Mouse (Mus musculus) gastrocnemius, adult 8-10 months (tissue): ENCODE data around the gene Ywhaq. TPM values are rescaled to one million over a fixed set of nuclear protein-coding genes. Genes with fewer than 3 reads are reported as not detected.
"Not testable (repeated sequence)": the region's sequence is repeated elsewhere in the genome, so short reads cannot be mapped to it uniquely, and the experiment has no call there.

Source experiments
- DNase-seq, 2 experiments: peaks; one replicate each; pipeline ENCODE4 v3.0.0; 2022; ENCODE audit warnings: low spot score in 2 of 2
- total RNA-seq, 4 experiments: library from RNA; stranded (reverse); gene quantifications; 2 replicates each; pipeline ENCODE4 v1.2.4; 2022

Gene Ywhaq
- total RNA-seq, 4 experiments from 2014 or later: 12.4 to 19.9 (median 19.0) TPM

DNA sequence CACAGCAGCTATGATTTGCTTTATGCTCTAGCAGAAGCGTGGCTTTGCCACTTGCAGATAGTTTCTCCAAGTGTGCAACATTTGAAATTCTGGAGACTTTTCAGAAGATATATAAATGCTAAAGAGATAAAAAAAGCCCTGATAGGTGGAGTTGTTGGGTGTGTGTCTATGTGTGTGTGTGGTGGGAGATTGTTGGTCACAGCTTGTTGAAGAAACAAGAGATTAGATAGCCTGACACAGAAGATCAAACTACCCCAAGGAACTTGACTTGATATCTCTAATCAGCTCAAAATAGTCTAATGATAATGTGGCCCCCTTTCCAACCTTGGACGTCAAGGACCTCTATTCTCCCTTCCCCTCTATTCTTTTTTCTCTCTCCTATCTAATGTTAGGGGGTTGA, 6.8 kb downstream of the Ywhaq start:
- no peak for DNase-seq

GRCm38 (mm10) chr12:21409651-21410050, 7.8 kb downstream of the Ywhaq start:
- no peak for DNase-seq

DNA sequence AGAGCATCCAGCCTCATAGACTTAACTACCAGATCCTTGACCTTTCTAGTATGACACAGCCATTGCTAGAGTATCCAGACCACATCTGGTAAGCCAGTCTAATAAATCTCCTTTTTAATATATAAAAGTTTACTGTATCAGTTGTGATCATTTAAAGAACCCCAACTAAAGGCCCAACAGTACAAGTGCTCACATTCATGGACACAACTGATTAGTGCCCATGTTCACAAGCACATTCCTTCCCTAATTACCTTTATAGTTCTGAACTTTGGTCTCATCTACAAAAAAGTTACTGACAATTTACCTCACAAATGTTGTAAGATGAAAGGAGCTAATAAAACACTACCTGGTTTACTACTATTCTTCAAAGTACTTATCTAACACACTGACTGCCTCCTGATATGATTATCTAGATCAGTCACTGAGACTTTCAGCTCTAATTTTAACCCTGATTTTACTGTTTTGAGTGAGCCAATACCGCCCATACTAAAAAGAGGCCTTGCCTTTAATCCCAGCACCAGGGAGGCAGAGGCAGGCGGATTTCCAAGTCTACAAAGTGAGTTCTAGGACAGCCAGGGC, 8.6 kb downstream of the Ywhaq start:
- no peak for DNase-seq

- DNase-seq: no peak
Observed at GRCm38 (mm10) chr12:21402771-21403170, 14.7 kb downstream of the Ywhaq start.

- DNase-seq: no peak
Observed at GRCm38 (mm10) chr12:21386201-21386600, 31.2 kb downstream of the Ywhaq start.

GRCm38 (mm10) chr12:21378765-21379346, 38.6 kb downstream of the Ywhaq start:
- DNase-seq: not testable (repeated sequence)

DNA sequence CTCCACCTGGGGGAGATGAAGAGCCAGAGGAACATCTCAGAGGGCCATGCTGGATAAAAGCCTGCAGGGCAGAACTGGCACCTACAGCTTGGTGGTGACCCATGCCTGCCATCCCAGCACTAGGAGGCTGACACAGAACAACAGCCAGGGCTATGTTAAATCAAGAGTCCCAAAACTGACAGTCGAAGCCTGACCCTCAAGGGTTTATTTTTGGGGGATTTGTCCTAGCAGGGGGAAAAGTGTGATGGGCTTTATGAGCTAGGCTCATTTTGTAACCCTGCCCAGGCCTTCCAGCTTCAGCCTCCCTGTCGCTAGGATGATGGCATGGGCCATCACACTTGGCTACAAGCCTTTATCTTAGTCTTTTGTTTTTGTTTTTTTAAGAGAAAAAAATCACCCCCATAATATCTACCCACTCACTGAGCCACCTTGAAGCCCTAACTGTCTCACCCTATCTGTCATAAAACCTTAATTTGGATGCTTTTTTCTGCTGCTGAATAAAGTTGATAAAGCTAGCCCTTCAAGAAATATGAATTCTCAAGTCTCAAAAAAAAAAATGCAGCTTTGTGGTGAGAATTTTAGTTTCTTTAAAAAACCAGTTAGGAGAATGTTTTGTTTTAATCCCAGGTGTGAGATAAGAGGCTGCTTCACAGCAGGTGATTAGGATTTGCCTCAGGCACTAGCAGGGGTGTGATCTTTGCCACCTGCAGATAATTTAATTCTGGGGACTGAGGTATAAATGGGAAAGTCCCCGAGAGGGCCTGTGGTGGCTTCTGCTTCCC, 41.9 kb downstream of the Ywhaq start:
- DNase-seq: no peak

GRCm38 (mm10) chr12:21373820-21374475, 43.5 kb downstream of the Ywhaq start:
- DNase-seq: no peak

DNA sequence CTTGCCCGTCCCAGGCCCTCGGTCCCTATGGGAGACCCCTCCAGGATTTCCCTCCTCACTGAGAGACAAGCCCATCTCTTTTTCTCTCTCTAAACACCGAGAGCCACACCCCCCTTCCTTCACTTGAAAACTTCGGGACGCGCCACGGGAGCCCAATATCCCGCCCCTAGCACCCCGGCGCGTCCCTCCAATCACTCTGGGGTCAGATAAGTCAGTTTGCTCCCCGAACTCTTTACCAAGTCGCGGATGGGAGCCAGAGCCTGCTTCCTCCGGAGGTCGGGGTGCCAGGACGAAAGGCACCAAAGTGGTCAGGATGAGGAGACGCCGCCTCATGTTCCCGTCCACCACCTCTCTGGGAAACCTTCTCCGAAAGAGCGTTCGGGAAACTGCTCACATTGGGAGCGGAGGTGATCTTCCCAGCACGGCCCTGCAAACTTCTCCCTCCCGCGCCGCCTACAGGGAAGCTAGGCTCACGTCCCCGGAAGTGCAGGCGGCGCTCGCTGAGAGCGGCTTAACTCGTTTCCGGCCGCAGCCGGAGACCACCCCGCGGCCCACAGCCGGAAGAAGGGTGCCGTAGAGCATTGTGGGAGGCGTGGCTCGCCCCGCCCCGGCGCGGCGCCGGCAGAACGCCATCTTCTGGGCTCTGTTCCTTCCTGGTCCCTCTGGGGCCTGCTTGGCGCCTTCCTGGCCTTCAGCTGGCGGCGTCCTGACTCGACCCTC, 44.2 kb downstream of the Ywhaq start, which contains the start of gene Adam17:
Gene Adam17 (minus strand): TSS at position 533 of the 720 bp plus-strand sequence.
- DNase-seq: peak; percentile 96

DNA sequence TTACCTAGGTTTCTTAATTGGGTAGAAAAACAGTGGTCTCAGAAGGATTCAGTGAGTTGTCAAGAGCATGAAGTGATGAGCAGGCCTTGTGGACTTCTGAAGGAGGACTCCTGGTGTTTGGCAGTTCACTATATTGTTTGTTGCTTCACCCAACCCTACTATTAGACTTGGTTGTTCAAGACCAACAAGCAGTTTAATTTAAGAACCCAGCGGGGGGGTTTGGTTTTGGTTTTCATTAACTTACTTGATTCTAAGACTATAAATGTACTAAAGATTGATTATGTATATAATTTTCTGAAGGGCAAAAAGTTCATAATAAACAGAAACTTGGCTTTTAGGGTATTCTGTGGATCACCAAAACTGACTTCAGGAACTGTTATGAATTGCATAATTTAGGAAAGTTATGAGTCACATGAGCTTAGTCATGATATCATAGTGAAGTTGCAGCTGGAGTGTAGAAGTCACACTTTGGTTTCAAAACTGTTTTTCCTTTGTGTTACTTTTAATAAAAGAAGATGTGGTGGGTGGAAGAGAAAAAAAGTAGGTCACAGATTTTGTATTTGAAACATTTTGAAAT, 47.3 kb downstream of the Ywhaq start:
- DNase-seq: no peak

GRCm38 (mm10) chr12:21369087-21369410, 48.4 kb downstream of the Ywhaq start:
- no peak for DNase-seq

- no peak for DNase-seq
Observed at GRCm38 (mm10) chr12:21368376-21369086, 48.9 kb downstream of the Ywhaq start.

- DNase-seq: no peak
Observed at GRCm38 (mm10) chr12:21364624-21365435, 52.6 kb downstream of the Ywhaq start.

GRCm38 (mm10) chr12:21363195-21363594, 54.2 kb downstream of the Ywhaq start:
- DNase-seq: no peak

DNA sequence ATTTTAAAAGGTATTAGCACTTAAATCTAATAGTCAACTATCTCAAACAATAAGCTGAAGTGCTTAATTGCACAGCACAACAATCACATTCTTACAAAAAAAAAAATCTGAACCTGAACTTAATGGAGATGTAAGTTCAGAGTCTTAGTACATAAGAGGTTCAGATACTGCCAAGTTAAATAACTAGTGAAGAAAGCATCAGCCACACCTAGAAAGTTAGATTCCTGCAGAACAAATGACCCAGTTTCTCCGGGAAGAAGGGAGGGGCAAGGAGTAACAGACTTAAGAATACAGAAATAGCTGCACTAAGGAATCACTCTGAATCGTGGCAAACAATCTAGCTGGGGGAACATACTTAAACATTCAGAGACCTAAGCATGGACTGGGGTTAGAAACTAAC, 54.8 kb downstream of the Ywhaq start:
- DNase-seq: no peak

GRCm38 (mm10) chr12:21353681-21354080, 63.8 kb downstream of the Ywhaq start:
- no peak for DNase-seq

DNA sequence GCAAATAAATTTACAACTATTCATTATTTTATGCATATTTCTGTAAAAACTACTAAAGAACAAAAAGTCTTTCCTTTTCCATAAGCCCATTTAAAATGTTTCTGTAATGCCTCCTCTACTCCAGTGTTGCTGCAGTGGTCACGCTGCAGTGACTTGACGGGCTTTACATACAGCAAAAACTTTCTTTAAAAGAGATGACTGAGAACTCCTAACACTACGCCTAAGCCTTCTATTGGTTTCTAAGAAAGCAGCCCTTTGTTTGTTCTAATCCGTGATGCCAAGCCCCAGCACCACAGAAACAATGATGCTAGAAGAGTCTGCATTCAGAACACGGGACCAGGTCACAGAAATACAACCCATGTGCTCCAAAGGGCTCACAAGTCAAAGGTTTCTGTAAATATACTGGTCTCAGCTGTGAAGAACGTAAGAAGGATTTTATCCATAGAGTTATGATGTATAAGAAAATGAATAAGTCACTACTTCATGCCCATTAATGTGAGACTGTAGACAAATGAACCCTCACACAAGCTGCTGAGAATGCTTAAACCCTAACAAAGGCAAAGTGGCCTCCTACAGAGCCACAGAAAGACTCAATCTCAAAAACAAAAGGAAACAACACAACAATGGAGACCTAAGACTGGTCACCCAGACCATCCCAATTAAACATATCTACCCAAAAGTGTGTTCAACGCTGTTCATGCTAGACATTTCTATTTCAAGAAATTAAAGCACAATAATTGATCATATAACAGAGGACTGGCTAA, 67.1 kb downstream of the Ywhaq start:
- no peak for DNase-seq

GRCm38 (mm10) chr12:21346972-21347371, 70.5 kb downstream of the Ywhaq start:
- no peak for DNase-seq

DNA sequence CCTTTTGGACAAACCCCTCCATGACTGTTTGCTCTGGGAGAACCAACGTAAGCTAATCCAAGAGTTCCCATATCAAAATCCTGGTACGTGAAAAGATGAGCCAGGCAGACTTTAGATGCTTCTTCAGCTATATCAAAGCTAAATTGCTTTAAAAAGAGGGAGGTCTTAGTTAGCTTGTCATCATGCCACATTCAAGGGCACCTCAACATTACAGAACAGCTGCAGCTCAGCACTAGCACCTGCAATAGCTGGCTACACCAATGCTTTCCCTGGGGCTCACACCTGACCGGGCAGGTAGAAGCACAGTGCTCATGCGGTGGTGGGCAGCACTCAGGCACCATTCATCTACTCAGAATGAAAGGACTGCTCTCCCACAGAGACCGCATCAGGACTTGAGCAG, 76.8 kb downstream of the Ywhaq start:
- no peak for DNase-seq
